Mouse (Mus musculus): ENCODE measurements around the gene St6galnac3.

DNA sequence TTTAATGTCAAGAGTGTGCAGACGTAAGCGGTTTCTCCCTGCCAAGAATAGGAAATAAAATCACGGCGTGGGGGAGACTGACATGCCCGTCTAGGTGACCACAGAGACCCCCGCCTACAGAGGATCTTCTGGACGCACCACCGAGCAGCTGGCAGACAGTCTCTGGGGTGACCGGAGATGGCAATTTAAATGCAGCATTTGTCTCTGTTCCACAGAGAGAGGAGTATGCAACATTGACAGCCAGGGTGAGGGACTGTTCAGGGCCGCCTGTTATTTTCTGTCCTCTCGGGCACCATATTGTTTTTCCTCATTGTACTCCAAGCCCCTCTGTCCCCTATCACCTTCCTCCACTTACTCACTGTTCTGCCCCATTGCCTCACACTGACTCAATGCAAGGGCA, 555.2 kb downstream of the St6galnac3 start:
- TF ChIP-seq POLR2A (IDR thresholded peaks at IDR 0.05; ENCODE audit: low read depth, low read length) (no peak), CTCF (IDR thresholded peaks at IDR 0.05; ENCODE audit: borderline replicate concordance, insufficient read depth, low read length) (no peak)

All from embryonic fibroblast, embryonic 13.5 days (primary cell).